Mouse (Mus musculus): ENCODE measurements around the gene Fam240a. TPM values are rescaled to one million over a fixed set of nuclear protein-coding genes. Genes with fewer than 3 reads are reported as not detected.

Gene Fam240a
- total and polyA plus RNA-seq, 2 experiments from 2014 or later = not detected

- no peak for TF ChIP-seq CTCF (IDR thresholded peaks at IDR 0.05)
Measured at GRCm38 (mm10) chr9:110960230-110961149, 43.8 kb upstream of the Fam240a start.

GRCm38 (mm10) chr9:110959669-110960068 lies 43.0 kb upstream of the Fam240a start:
- Histone ChIP-seq H3K4me3 (ENCODE audit: low read depth, low read length) (no peak overlapping the region), H3K4me1 (ENCODE audit: insufficient read depth, low read length) (no peaks in the 10 kb centered on the region), H3K9ac (replicated peaks; ENCODE audit: low read length, poor library complexity, severe bottlenecking) (no peak overlapping the region), H3K4me2 (ENCODE audit: low read depth, low read length, poor library complexity, severe bottlenecking) (no peak overlapping the region), H3K9me3 (ENCODE audit: low read length) (no peaks in the 10 kb centered on the region), H3K36me3 (ENCODE audit: insufficient read depth, low read length) (no peaks in the 10 kb centered on the region), H3K27me3 (ENCODE audit: insufficient read depth, low read length) (no peaks in the 10 kb centered on the region), H3K27ac (ENCODE audit: low read depth, low read length) (no peak overlapping the region)
- WGBS = 80% methylated on average over 5 of the region's 5 CpGs
- DNase-seq (ENCODE audit: low spot score) (no peak), ATAC-seq (ENCODE audit: low FRiP score) (no peak)
- TF ChIP-seq CTCF (IDR thresholded peaks at IDR 0.05) = no peak

More at GRCm38 (mm10) chr9:110960230-110961149, 43.8 kb upstream of the Fam240a start:
- Histone ChIP-seq H3K9ac (replicated peaks; ENCODE audit: low read length, poor library complexity, severe bottlenecking) (no peak overlapping the region), H3K4me2 (ENCODE audit: low read depth, low read length, poor library complexity, severe bottlenecking) (no peak overlapping the region), H3K27me3 (ENCODE audit: insufficient read depth, low read length) (no peaks in the 10 kb centered on the region), H3K4me1 (ENCODE audit: insufficient read depth, low read length) (no peaks in the 10 kb centered on the region), H3K36me3 (ENCODE audit: insufficient read depth, low read length) (no peaks in the 10 kb centered on the region), H3K9me3 (ENCODE audit: low read length) (no peaks in the 10 kb centered on the region), H3K4me3 (ENCODE audit: low read depth, low read length) (no peak overlapping the region), H3K27ac (ENCODE audit: low read depth, low read length) (no peak overlapping the region)
- 88% methylated on average over 13 of the region's 13 CpGs for WGBS
- no peak for DNase-seq (ENCODE audit: low spot score)
- no peak for ATAC-seq (ENCODE audit: low FRiP score)

GRCm38 (mm10) chr9:110955962-110956361 lies 39.3 kb upstream of the Fam240a start:
- no peaks in the 10 kb centered on the region for H3K9me3 ChIP-seq (ENCODE audit: low read length)
- no peaks in the 10 kb centered on the region for H3K27me3 ChIP-seq (ENCODE audit: insufficient read depth, low read length)
- no peak overlapping the region for H3K4me3 ChIP-seq (ENCODE audit: low read depth, low read length)
- DNase-seq (ENCODE audit: low spot score) (no peak), ATAC-seq (ENCODE audit: low FRiP score) (no peak)
- no peak for TF ChIP-seq CTCF (IDR thresholded peaks at IDR 0.05)
- H3K36me3 ChIP-seq (ENCODE audit: insufficient read depth, low read length) = no peaks in the 10 kb centered on the region
- no peak overlapping the region for H3K27ac ChIP-seq (ENCODE audit: low read depth, low read length)
- H3K9ac ChIP-seq (replicated peaks; ENCODE audit: low read length, poor library complexity, severe bottlenecking) = no peak overlapping the region
- H3K4me2 ChIP-seq (ENCODE audit: low read depth, low read length, poor library complexity, severe bottlenecking) = no peak overlapping the region
- 86% methylated on average over 6 of the region's 6 CpGs for WGBS
- no peaks in the 10 kb centered on the region for H3K4me1 ChIP-seq (ENCODE audit: insufficient read depth, low read length)

GRCm38 (mm10) chr9:110954681-110955445 lies 38.2 kb upstream of the Fam240a start:
- ATAC-seq (ENCODE audit: low FRiP score) (no peak), DNase-seq (ENCODE audit: low spot score) (no peak)
- H3K9me3 ChIP-seq (ENCODE audit: low read length) = no peaks in the 10 kb centered on the region
- WGBS = 28% methylated on average over 2 of the region's 2 CpGs
- peak overlapping the region; percentile 75; the same call in 1 of the 2 replicates for H3K4me2 ChIP-seq (ENCODE audit: low read depth, low read length, poor library complexity, severe bottlenecking)
- no peak overlapping the region for H3K27ac ChIP-seq (ENCODE audit: low read depth, low read length)
- H3K27me3 ChIP-seq (ENCODE audit: insufficient read depth, low read length) = no peaks in the 10 kb centered on the region
- no peak overlapping the region for H3K9ac ChIP-seq (replicated peaks; ENCODE audit: low read length, poor library complexity, severe bottlenecking)
- no peak overlapping the region for H3K4me3 ChIP-seq (ENCODE audit: low read depth, low read length)
- TF ChIP-seq CTCF (IDR thresholded peaks at IDR 0.05) = no peak
- H3K4me1 ChIP-seq (ENCODE audit: insufficient read depth, low read length) = no peaks in the 10 kb centered on the region
- no peaks in the 10 kb centered on the region for H3K36me3 ChIP-seq (ENCODE audit: insufficient read depth, low read length)

- no peaks in the 10 kb centered on the region for H3K36me3 ChIP-seq (ENCODE audit: insufficient read depth, low read length)
- TF ChIP-seq CTCF (IDR thresholded peaks at IDR 0.05) = peak; percentile 84
- H3K4me3 ChIP-seq (ENCODE audit: low read depth, low read length) = peak overlapping the region; percentile 47
- H3K27me3 ChIP-seq (ENCODE audit: insufficient read depth, low read length) = no peaks in the 10 kb centered on the region
- DNase-seq (ENCODE audit: low spot score) (peak; percentile 85), ATAC-seq (ENCODE audit: low FRiP score) (peak; percentile 91)
- H3K27ac ChIP-seq (ENCODE audit: low read depth, low read length) = peak overlapping the region; percentile 77
- H3K9me3 ChIP-seq (ENCODE audit: low read length) = no peaks in the 10 kb centered on the region
- 1% methylated on average over 44 of the region's 44 CpGs for WGBS
- H3K4me1 ChIP-seq (ENCODE audit: insufficient read depth, low read length) = no peaks in the 10 kb centered on the region
- H3K4me2 ChIP-seq (ENCODE audit: low read depth, low read length, poor library complexity, severe bottlenecking) = peak overlapping the region; percentile 75
- peak overlapping the region; percentile 61 for H3K9ac ChIP-seq (replicated peaks; ENCODE audit: low read length, poor library complexity, severe bottlenecking)
Measured at GRCm38 (mm10) chr9:110953550-110954461, 37.1 kb upstream of the Fam240a start.
